9 mouse cellular contexts compared by ENCODE assay signal in genomic region chr10:127125210-127126001, GRCm38 (mm10). TPM values are rescaled to one million over a fixed set of nuclear protein-coding genes. Genes with fewer than 3 reads are reported as not detected.
DNase-seq lines count a peak whose midpoint lies in the region; ATAC-seq and TF ChIP-seq lines count a peak whose summit lies in the region.
"Had no signal": no experiment of that assay in that cellular context is flagged by ENCODE, and none has a peak within 500 bp of the region (broad histone marks: within the 10 kb centered on the region; RNA-seq: fewer than 3 reads in every experiment).

No protein-coding gene starts in this region.

- H3K9me3 ChIP-seq in hindbrain, embryonic 11.5 days (ENCODE audit: control insufficient read depth, low read length) = no peaks in the 10 kb centered on the region
- no peaks in the 10 kb centered on the region for H3K9me3 ChIP-seq in hindbrain, embryonic 13.5 days
- H3K9me3 ChIP-seq in kidney, postnatal 0 days (replicated peaks; ENCODE audit: low read length) = no peaks in the 10 kb centered on the region
- no peaks in the 10 kb centered on the region for H3K9me3 ChIP-seq in intestine, embryonic 16.5 days (ENCODE audit: control insufficient read depth, low read length)
- H3K9me3 ChIP-seq: embryonic facial prominence, embryonic 12.5 days had no signal

- no peaks in the 10 kb centered on the region for H3K4me1 ChIP-seq in hindbrain, embryonic 11.5 days (replicated peaks; ENCODE audit: control insufficient read depth, insufficient read depth, low read length)
- peaks cover 20% of the 10 kb centered on the region for H3K4me1 ChIP-seq in hindbrain, embryonic 13.5 days (replicated peaks)
- peaks cover 2% of the 10 kb centered on the region; the same call in 1 of the 2 replicates for H3K4me1 ChIP-seq in kidney, postnatal 0 days (replicated peaks; ENCODE audit: insufficient read depth, low read length)
- peaks cover 9% of the 10 kb centered on the region for H3K4me1 ChIP-seq in intestine, embryonic 16.5 days (ENCODE audit: control insufficient read depth, insufficient read depth, low read length)

- DNase-seq in hindbrain, embryonic 11.5 days (ENCODE audit: low spot score) = peak; percentile 30
- DNase-seq in CD4-positive helper T cell, adult 2 months (ENCODE audit: low read depth, low spot score) = peak; percentile 84
- peak; percentile 80 for DNase-seq in R1 (ENCODE audit: low read depth, low spot score)
- peak; percentile 61 for DNase-seq in kidney, postnatal 0 days (ENCODE audit: low spot score)
- DNase-seq in testis, postnatal 10 days (ENCODE audit: low spot score) = no peak

- H3K36me3 ChIP-seq in hindbrain, embryonic 11.5 days (ENCODE audit: control insufficient read depth, insufficient read depth, low read length) = no peaks in the 10 kb centered on the region
- H3K36me3 ChIP-seq in hindbrain, embryonic 13.5 days = no peaks in the 10 kb centered on the region
- H3K36me3 ChIP-seq in kidney, postnatal 0 days (ENCODE audit: insufficient read depth, low read length) = no peaks in the 10 kb centered on the region
- H3K36me3 ChIP-seq in intestine, embryonic 16.5 days (ENCODE audit: control insufficient read depth, insufficient read depth, low read length) = no peaks in the 10 kb centered on the region
- H3K36me3 ChIP-seq: embryonic facial prominence, embryonic 12.5 days had no signal

- TF ChIP-seq CTCF in kidney, postnatal 0 days (IDR thresholded peaks at IDR 0.05; ENCODE audit: low read depth) = peak; percentile 78

- no peaks in the 10 kb centered on the region for H3K27me3 ChIP-seq in hindbrain, embryonic 11.5 days (ENCODE audit: control insufficient read depth, insufficient read depth, low read length)
- H3K27me3 ChIP-seq in hindbrain, embryonic 13.5 days = no peaks in the 10 kb centered on the region
- no peaks in the 10 kb centered on the region for H3K27me3 ChIP-seq in kidney, postnatal 0 days (ENCODE audit: insufficient read depth, low read length)
- H3K27me3 ChIP-seq in intestine, embryonic 16.5 days (replicated peaks; ENCODE audit: control insufficient read depth, insufficient read depth, low read length) = no peaks in the 10 kb centered on the region
- H3K27me3 ChIP-seq: embryonic facial prominence, embryonic 12.5 days had no signal

- H3K9ac ChIP-seq in hindbrain, embryonic 11.5 days (ENCODE audit: low read depth, low read length) = no peak overlapping the region
- no peak overlapping the region for H3K9ac ChIP-seq in hindbrain, embryonic 13.5 days
- no peak overlapping the region for H3K9ac ChIP-seq in kidney, postnatal 0 days (ENCODE audit: low read depth, low read length)
- no peak overlapping the region for H3K9ac ChIP-seq in intestine, embryonic 16.5 days (ENCODE audit: low read depth, low read length)
- H3K9ac ChIP-seq: embryonic facial prominence, embryonic 12.5 days had no signal

- H3K4me3 ChIP-seq in hindbrain, embryonic 11.5 days (ENCODE audit: low read depth, low read length) = no peak overlapping the region
- H3K4me3 ChIP-seq in hindbrain, embryonic 13.5 days = no peak overlapping the region
- no peak overlapping the region for H3K4me3 ChIP-seq in kidney, postnatal 0 days (replicated peaks; ENCODE audit: low read depth, low read length)
- H3K4me3 ChIP-seq in intestine, embryonic 16.5 days (ENCODE audit: low read length) = no peak overlapping the region
- H3K4me3 ChIP-seq: embryonic facial prominence, embryonic 12.5 days had no signal

- H3K4me2 ChIP-seq in hindbrain, embryonic 11.5 days (replicated peaks; ENCODE audit: low read depth, low read length) = no peak overlapping the region
- no peak overlapping the region for H3K4me2 ChIP-seq in hindbrain, embryonic 13.5 days
- H3K4me2 ChIP-seq in kidney, postnatal 0 days (ENCODE audit: low read length) = no peak overlapping the region
- no peak overlapping the region for H3K4me2 ChIP-seq in intestine, embryonic 16.5 days (ENCODE audit: low read depth, low read length)
- H3K4me2 ChIP-seq: embryonic facial prominence, embryonic 12.5 days had no signal

- no peak for ATAC-seq in hindbrain, embryonic 11.5 days (ENCODE audit: low FRiP score)
- ATAC-seq in hindbrain, embryonic 13.5 days (ENCODE audit: low FRiP score) = no peak
- ATAC-seq in kidney, postnatal 0 days (replicated peaks; ENCODE audit: low FRiP score, low read depth) = no peak
- ATAC-seq in megakaryocyte-erythroid progenitor cell, adult 5-6 weeks (replicated peaks; ENCODE audit: low FRiP score, low TSS enrichment, poor library complexity, severe bottlenecking) = 0 out of 2 replicates have a peak, but pooled peaks have one; percentile 17
- ATAC-seq in intestine, embryonic 16.5 days = no peak

- no peak overlapping the region for H3K27ac ChIP-seq in hindbrain, embryonic 11.5 days (ENCODE audit: low read depth, low read length)
- H3K27ac ChIP-seq in hindbrain, embryonic 13.5 days = no peak overlapping the region
- no peak overlapping the region for H3K27ac ChIP-seq in kidney, postnatal 0 days
- H3K27ac ChIP-seq in intestine, embryonic 16.5 days (ENCODE audit: low read length) = no peak overlapping the region
- H3K27ac ChIP-seq: embryonic facial prominence, embryonic 12.5 days had no signal

- WGBS in hindbrain, embryonic 11.5 days = 77% methylated on average over 9 of the region's 9 CpGs
- 76% methylated on average over 9 of the region's 9 CpGs for WGBS in hindbrain, embryonic 13.5 days
- WGBS in kidney, postnatal 0 days = 80% methylated on average over 9 of the region's 9 CpGs
- WGBS in intestine, embryonic 16.5 days = 73% methylated on average over 9 of the region's 9 CpGs

RNA-seq across cellular contexts. Expression of gene Os9, which starts 4.5 kb away (rescaled TPM):
- polyA plus RNA-seq in hindbrain, embryonic 11.5 days (2014; fragmentation: Nextera tagmentation; extraction: Ambion mirVana) = 40.3 and 46.6 TPM in 2 replicates
- 144 and 146 TPM in 2 replicates for polyA plus RNA-seq in hindbrain, embryonic 13.5 days (2015; fragmentation: Nextera tagmentation; extraction: Ambion mirVana)
- 107 and 114 TPM in 2 replicates for polyA plus RNA-seq in kidney, postnatal 0 days (2015; fragmentation: Nextera tagmentation; extraction: Ambion mirVana)
- 55.8 and 64.5 TPM in 2 replicates for total RNA-seq in megakaryocyte-erythroid progenitor cell, adult 5-6 weeks (2014; fragmentation: Nextera tagmentation)
- 152 and 154 TPM in 2 replicates for total RNA-seq in megakaryocyte-erythroid progenitor cell, adult 5-6 weeks (2017)
- polyA plus RNA-seq in intestine, embryonic 16.5 days (2015; fragmentation: Nextera tagmentation; extraction: Ambion mirVana) = 110 and 116 TPM in 2 replicates

RNA-seq across cellular contexts. Expression of gene B4galnt1, which starts 39.6 kb away (rescaled TPM):
- polyA plus RNA-seq in hindbrain, embryonic 11.5 days (2014; fragmentation: Nextera tagmentation; extraction: Ambion mirVana) = 10.4 and 12.4 TPM in 2 replicates
- 40.6 and 42.3 TPM in 2 replicates for polyA plus RNA-seq in hindbrain, embryonic 13.5 days (2015; fragmentation: Nextera tagmentation; extraction: Ambion mirVana)
- polyA plus RNA-seq in kidney, postnatal 0 days (2015; fragmentation: Nextera tagmentation; extraction: Ambion mirVana) = 15.0 and 16.4 TPM in 2 replicates
- 67.2 and 84.7 TPM in 2 replicates for total RNA-seq in megakaryocyte-erythroid progenitor cell, adult 5-6 weeks (2014; fragmentation: Nextera tagmentation)
- total RNA-seq in megakaryocyte-erythroid progenitor cell, adult 5-6 weeks (2017) = 18.5 and 23.3 TPM in 2 replicates
- polyA plus RNA-seq in intestine, embryonic 16.5 days (2015; fragmentation: Nextera tagmentation; extraction: Ambion mirVana) = 65.6 and 66.7 TPM in 2 replicates

RNA-seq across cellular contexts. Expression of gene Agap2, which starts 50.3 kb away (rescaled TPM):
- 0.68 and 1.2 TPM in 2 replicates for polyA plus RNA-seq in hindbrain, embryonic 11.5 days (2014; fragmentation: Nextera tagmentation; extraction: Ambion mirVana)
- 3.0 and 3.1 TPM in 2 replicates for polyA plus RNA-seq in hindbrain, embryonic 13.5 days (2015; fragmentation: Nextera tagmentation; extraction: Ambion mirVana)
- polyA plus RNA-seq in kidney, postnatal 0 days (2015; fragmentation: Nextera tagmentation; extraction: Ambion mirVana) = 0.04 and 0.09 TPM in 2 replicates
- 19.7 and 45.9 TPM in 2 replicates for total RNA-seq in megakaryocyte-erythroid progenitor cell, adult 5-6 weeks (2014; fragmentation: Nextera tagmentation)
- 26.4 and 43.3 TPM in 2 replicates for total RNA-seq in megakaryocyte-erythroid progenitor cell, adult 5-6 weeks (2017)
- 0.05 and 0.21 TPM in 2 replicates for polyA plus RNA-seq in intestine, embryonic 16.5 days (2015; fragmentation: Nextera tagmentation; extraction: Ambion mirVana)

RNA-seq across cellular contexts. Expression of gene Slc26a10, which starts 55.0 kb away (rescaled TPM):
- 0.73 and 0.96 TPM in 2 replicates for polyA plus RNA-seq in hindbrain, embryonic 11.5 days (2014; fragmentation: Nextera tagmentation; extraction: Ambion mirVana)
- polyA plus RNA-seq in hindbrain, embryonic 13.5 days (2015; fragmentation: Nextera tagmentation; extraction: Ambion mirVana) = 1.0 and 1.1 TPM in 2 replicates
- polyA plus RNA-seq in kidney, postnatal 0 days (2015; fragmentation: Nextera tagmentation; extraction: Ambion mirVana) = 2.8 and 3.1 TPM in 2 replicates
- 1.8 TPM in 1 of 2 replicates, not detected in the other for total RNA-seq in megakaryocyte-erythroid progenitor cell, adult 5-6 weeks (2014; fragmentation: Nextera tagmentation)
- total RNA-seq in megakaryocyte-erythroid progenitor cell, adult 5-6 weeks (2017) = 1.8 TPM in 1 of 2 replicates, not detected in the other
- polyA plus RNA-seq in intestine, embryonic 16.5 days (2015; fragmentation: Nextera tagmentation; extraction: Ambion mirVana) = 1.0 and 1.1 TPM in 2 replicates

RNA-seq across cellular contexts. Expression of gene Tspan31, which starts 55.3 kb away (rescaled TPM):
- 111 and 140 TPM in 2 replicates for polyA plus RNA-seq in hindbrain, embryonic 11.5 days (2014; fragmentation: Nextera tagmentation; extraction: Ambion mirVana)
- 122 and 129 TPM in 2 replicates for polyA plus RNA-seq in hindbrain, embryonic 13.5 days (2015; fragmentation: Nextera tagmentation; extraction: Ambion mirVana)
- 157 and 171 TPM in 2 replicates for polyA plus RNA-seq in kidney, postnatal 0 days (2015; fragmentation: Nextera tagmentation; extraction: Ambion mirVana)
- total RNA-seq in megakaryocyte-erythroid progenitor cell, adult 5-6 weeks (2014; fragmentation: Nextera tagmentation) = 43.9 and 73.9 TPM in 2 replicates
- 28.9 and 55.3 TPM in 2 replicates for total RNA-seq in megakaryocyte-erythroid progenitor cell, adult 5-6 weeks (2017)
- polyA plus RNA-seq in intestine, embryonic 16.5 days (2015; fragmentation: Nextera tagmentation; extraction: Ambion mirVana) = 189 and 206 TPM in 2 replicates
